Comparison of ENCODE assay signal across 8 mouse cellular contexts in the genomic region with DNA sequence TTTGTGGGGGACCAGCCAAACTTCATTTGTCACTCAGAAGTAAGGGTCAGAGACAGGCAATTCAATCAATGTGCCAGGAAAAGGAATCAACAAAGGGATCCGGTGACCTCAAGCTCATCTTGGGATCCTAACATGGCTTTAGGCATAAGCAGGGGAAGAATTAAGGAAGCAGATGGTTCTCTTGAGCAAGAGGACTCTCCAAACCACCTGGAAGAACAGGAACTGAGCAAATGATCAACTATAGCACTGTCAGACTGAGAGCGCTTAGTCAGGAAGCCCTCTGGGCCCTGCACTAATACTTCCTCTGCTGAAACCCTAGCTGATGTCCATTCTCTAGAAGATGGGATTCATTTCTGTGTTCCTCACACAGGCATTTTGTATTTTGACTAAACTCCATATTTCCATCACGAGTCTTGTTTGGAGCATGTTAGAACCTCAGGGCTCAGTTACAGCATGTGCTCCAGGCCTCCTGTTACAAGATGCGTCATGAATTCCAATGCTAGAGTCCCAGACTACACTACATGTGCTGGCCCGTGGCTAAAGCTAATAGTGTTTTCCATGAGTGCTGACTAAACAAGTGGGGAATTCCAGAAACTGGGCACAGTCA. TPM values are rescaled to one million over a fixed set of nuclear protein-coding genes. Genes with fewer than 3 reads are reported as not detected.
DNase-seq lines count a peak whose midpoint lies in the region; ATAC-seq and TF ChIP-seq lines count a peak whose summit lies in the region.

No protein-coding gene starts in this region.

- DNase-seq in spleen, postnatal 36 days (ENCODE audit: low spot score in 2 of 2), result peak; percentile 66 to 72
- DNase-seq in spleen, postnatal 10 days (ENCODE audit: low spot score in 2 of 2), result no peak
- DNase-seq in fibroblast of lung, adult 2 months (ENCODE audit: low read depth), result peak; percentile 96
- no peak for DNase-seq in liver, embryonic 13.5 days
- DNase-seq in frontal cortex, postnatal 25 days (ENCODE audit: low spot score in 2 of 2), result no peak
- no peak for DNase-seq in frontal cortex, postnatal 36 days (ENCODE audit: low spot score in 2 of 2)
- DNase-seq in cerebellum, postnatal 10 days, result no peak

- no peaks in the 10 kb centered on the region for H3K9me3 ChIP-seq in liver, embryonic 13.5 days (replicated peaks)

- no peaks in the 10 kb centered on the region for H3K27me3 ChIP-seq in liver, embryonic 13.5 days
- H3K27me3 ChIP-seq in small intestine, adult 2 months (ENCODE audit: control insufficient read depth, insufficient read depth, low read length), result no peaks in the 10 kb centered on the region

- peaks cover 64% of the 10 kb centered on the region for H3K4me1 ChIP-seq in liver, embryonic 13.5 days (replicated peaks)
- H3K4me1 ChIP-seq in small intestine, adult 2 months (ENCODE audit: control insufficient read depth, insufficient read depth, insufficient read length, low read length), result peaks cover 28% of the 10 kb centered on the region

- WGBS in liver, embryonic 13.5 days (ENCODE audit: insufficient replicate concordance), result 57% methylated on average over 5 of the region's 5 CpGs
- WGBS in small intestine, adult 2 months, result 15% methylated on average over 5 of the region's 5 CpGs

- no peak overlapping the region for H3K4me3 ChIP-seq in liver, embryonic 13.5 days (replicated peaks)
- no peak overlapping the region for H3K4me3 ChIP-seq in small intestine, adult 2 months (ENCODE audit: low read depth, low read length)

- no peak for ATAC-seq in liver, embryonic 13.5 days (ENCODE audit: low read depth)

- peak overlapping the region; percentile 27; the same call in 1 of the 2 replicates for H3K9ac ChIP-seq in liver, embryonic 13.5 days

- H3K27ac ChIP-seq in liver, embryonic 13.5 days, result peak overlapping the region; percentile 85
- peak overlapping the region; percentile 95 for H3K27ac ChIP-seq in small intestine, adult 2 months (ENCODE audit: insufficient read depth, low read depth, low read length)

- H3K4me2 ChIP-seq in liver, embryonic 13.5 days, result peak overlapping the region; percentile 46

- no peak for TF ChIP-seq CTCF in small intestine, adult 2 months (IDR thresholded peaks at IDR 0.05; ENCODE audit: extremely low read depth, insufficient read length, insufficient replicate concordance, low read depth, low read length)

- no peak for TF ChIP-seq POLR2A in small intestine, adult 2 months (IDR thresholded peaks at IDR 0.05; ENCODE audit: low read depth, low read length)

- no peaks in the 10 kb centered on the region for H3K36me3 ChIP-seq in liver, embryonic 13.5 days
- peaks cover 8% of the 10 kb centered on the region; the same call in 1 of the 2 replicates for H3K36me3 ChIP-seq in small intestine, adult 2 months (ENCODE audit: control insufficient read depth, insufficient read depth, low read length)

RNA-seq across cellular contexts. Expression of a gene that starts 39.3 kb away (rescaled TPM):
- polyA plus RNA-seq in liver, embryonic 13.5 days (2015; fragmentation: Nextera tagmentation; extraction: Ambion mirVana), result 0.91 and 1.2 TPM in 2 replicates
- 0.25 TPM in 1 of 2 replicates, not detected in the other for polyA plus RNA-seq in small intestine, adult 2 months (2012; rRNA removed)

RNA-seq across cellular contexts. Expression of a gene that starts 55.5 kb away (rescaled TPM):
- polyA plus RNA-seq in liver, embryonic 13.5 days (2015; fragmentation: Nextera tagmentation; extraction: Ambion mirVana), result 0.13 and 0.15 TPM in 2 replicates
- 15.4 and 20.9 TPM in 2 replicates for polyA plus RNA-seq in small intestine, adult 2 months (2012; rRNA removed)

Comparison
In these comparisons a context has a peak if more than half of its experiments do, and no peak if none do; other contexts are left out.
1. DNase-seq: peak in spleen, postnatal 36 days (2 of 2) and fibroblast of lung, adult 2 months (single experiment); none in spleen, postnatal 10 days (0 of 2), liver, embryonic 13.5 days (single experiment), frontal cortex, postnatal 25 days (0 of 2), frontal cortex, postnatal 36 days (0 of 2) and cerebellum, postnatal 10 days (0 of 2).
2. RNA of a gene that starts 55.5 kb away (polyA plus RNA-seq): 15.4 to 20.9 TPM in small intestine, adult 2 months; 0.13 to 0.15 TPM in liver, embryonic 13.5 days; every median in the first group is over 10 times any median in the second.